Mouse (Mus musculus): Measurements from ENCODE around the gene Olfr282.

- TF ChIP-seq CTCF (IDR thresholded peaks at IDR 0.05) (no peak), POLR2A (IDR thresholded peaks at IDR 0.05; ENCODE audit: insufficient read depth, low read depth, low read length) (no peak), EP300 (IDR thresholded peaks at IDR 0.05; ENCODE audit: insufficient read depth, low read depth, low read length) (peak; percentile 94)
Observed at GRCm38 (mm10) chr15:98483907-98484886, 53.2 kb downstream of the Olfr282 start.

Measured in heart, adult 2 months (tissue).